Mouse (Mus musculus) CH12.LX (cell line): Measurements from ENCODE around the gene Slc48a1. TPM values are rescaled to one million over a fixed set of nuclear protein-coding genes. Genes with fewer than 3 reads are reported as not detected.

Experiments used
- DNase-seq: peaks from one replicate; pipeline ENCODE4 v3.0.0-alpha.2; 2013; ENCODE audit errors: extremely low read depth
- H3K27ac ChIP-seq: 2 replicates; pipeline ENCODE4 v1.5.1; 2012; ENCODE audit warnings: low read depth, mild to moderate bottlenecking, control low read depth, moderate library complexity; ENCODE audit not compliant: insufficient read depth
- H3K27me3 ChIP-seq: replicated peaks from 2 replicates; pipeline ENCODE3; 2012; ENCODE audit warnings: inconsistent platforms
- H3K36me3 ChIP-seq, 2 experiments: replicated peaks in 1 of 2; 2 replicates each; pipeline versions ENCODE3 to v1.6.1; 2012; ENCODE audit warnings: inconsistent platforms in 1 of 2, low read length in 1 of 2, mild to moderate bottlenecking in 1 of 2, mixed read lengths in 1 of 2, moderate library complexity in 1 of 2; ENCODE audit not compliant: control insufficient read depth in 1 of 2, insufficient read depth in 1 of 2
- H3K4me1 ChIP-seq, 2 experiments: 2 replicates each; pipeline ENCODE4 v1.6.1; 2012; ENCODE audit warnings: inconsistent platforms in 1 of 2, moderate library complexity in 1 of 2; ENCODE audit not compliant: insufficient read depth in 2 of 2, control insufficient read depth in 1 of 2
- H3K4me2 ChIP-seq: 2 replicates; pipeline ENCODE4 v1.6.1; 2012; ENCODE audit warnings: low read depth, mild to moderate bottlenecking, control low read depth; ENCODE audit not compliant: poor library complexity, insufficient read depth, severe bottlenecking
- H3K4me3 ChIP-seq, 3 experiments: fragments of 150-350 bp in 1 of 3; sonication (generic) in 1 of 3; replicated peaks in 1 of 3; 2 replicates each; pipeline versions ENCODE3 to v1.5.1; 2011 to 2012; ENCODE audit warnings: low read depth in 2 of 3, low read length in 2 of 3, mild to moderate bottlenecking in 2 of 3, moderate library complexity in 2 of 3, control low read depth in 1 of 3, improper control_type of control experiment in 1 of 3, inconsistent platforms in 1 of 3, mixed read lengths in 1 of 3; ENCODE audit not compliant: poor library complexity in 1 of 3
- H3K79me2 ChIP-seq: replicated peaks from 2 replicates; pipeline ENCODE4 v1.6.1; 2012; ENCODE audit warnings: mild to moderate bottlenecking, moderate library complexity; ENCODE audit not compliant: control insufficient read depth, poor library complexity, insufficient read depth, severe bottlenecking; ENCODE audit errors: extremely low read depth
- H3K9ac ChIP-seq: 2 replicates; pipeline ENCODE4 v1.6.1; 2012; ENCODE audit warnings: low read depth, mild to moderate bottlenecking, control low read depth, moderate library complexity; ENCODE audit not compliant: insufficient read depth
- H3K9me3 ChIP-seq: replicated peaks from 2 replicates; pipeline ENCODE3; 2012; ENCODE audit warnings: low read length, inconsistent platforms, mixed read lengths
- BHLHE40 ChIP-seq: IDR thresholded peaks from 2 replicates; pipeline ENCODE4 v1.6.1; 2011; ENCODE audit warnings: mild to moderate bottlenecking, low read depth, low read length, improper control_type of control experiment
- CHD2 ChIP-seq: IDR thresholded peaks from 2 replicates; pipeline ENCODE4 v1.6.1; 2011; ENCODE audit warnings: low read length, improper control_type of control experiment
- CTCF ChIP-seq, 2 experiments: IDR thresholded peaks in 1 of 2; conservative IDR thresholded peaks in 1 of 2; 2 replicates each; pipeline ENCODE4 v1.5.1; 2011 to 2012; ENCODE audit warnings: low read depth in 2 of 2, low read length in 2 of 2, improper control_type of control experiment in 1 of 2, inconsistent platforms in 1 of 2, mild to moderate bottlenecking in 1 of 2, moderate library complexity in 1 of 2
- E2F4 ChIP-seq: IDR thresholded peaks from 2 replicates; pipeline ENCODE4 v1.6.1; 2011; ENCODE audit warnings: low read depth, low read length, improper control_type of control experiment; ENCODE audit not compliant: insufficient replicate concordance
- ELF1 ChIP-seq: IDR thresholded peaks from 2 replicates; pipeline ENCODE4 v1.6.1; 2014; ENCODE audit warnings: low read depth, mild to moderate bottlenecking, inconsistent platforms, low read length, improper control_type of control experiment
- EP300 ChIP-seq: IDR thresholded peaks from 2 replicates; pipeline ENCODE4 v1.6.1; 2011; ENCODE audit warnings: low read length, improper control_type of control experiment
- GABPA ChIP-seq: IDR thresholded peaks from 2 replicates; pipeline ENCODE4 v1.6.1; 2012; ENCODE audit warnings: low read depth, low read length, improper control_type of control experiment, inconsistent platforms; ENCODE audit not compliant: insufficient replicate concordance
- HCFC1 ChIP-seq: IDR thresholded peaks from 2 replicates; pipeline ENCODE4 v1.6.1; 2012; ENCODE audit warnings: low read depth, mild to moderate bottlenecking, inconsistent platforms, low read length, improper control_type of control experiment
- IRF4 ChIP-seq: IDR thresholded peaks from 2 replicates; pipeline ENCODE4 v1.6.1; 2014; ENCODE audit warnings: low read depth, mild to moderate bottlenecking, inconsistent platforms, low read length, improper control_type of control experiment
- JUND ChIP-seq: conservative IDR thresholded peaks from 2 replicates; pipeline ENCODE4 v1.6.1; 2011; ENCODE audit warnings: low read depth, low read length, improper control_type of control experiment
- KAT2A ChIP-seq: IDR thresholded peaks from 2 replicates; pipeline ENCODE4 v1.6.1; 2012; ENCODE audit warnings: low read length, improper control_type of control experiment, inconsistent platforms; ENCODE audit not compliant: insufficient replicate concordance
- MAFK ChIP-seq: IDR thresholded peaks from 2 replicates; pipeline ENCODE4 v1.6.1; 2011; ENCODE audit warnings: low read length, improper control_type of control experiment; ENCODE audit not compliant: insufficient replicate concordance
- MAX ChIP-seq: IDR thresholded peaks from 2 replicates; pipeline ENCODE4 v1.6.1; 2011; ENCODE audit warnings: low read length, improper control_type of control experiment
- MEF2A ChIP-seq: IDR thresholded peaks from 2 replicates; pipeline ENCODE4 v1.6.1; 2014; ENCODE audit warnings: low read depth, mild to moderate bottlenecking, inconsistent platforms, low read length, improper control_type of control experiment, borderline replicate concordance
- MXI1 ChIP-seq: IDR thresholded peaks from 2 replicates; pipeline ENCODE4 v1.6.1; 2011; ENCODE audit warnings: mild to moderate bottlenecking, low read depth, low read length, improper control_type of control experiment
- MYC ChIP-seq: IDR thresholded peaks from 2 replicates; pipeline ENCODE4 v1.6.1; 2011; ENCODE audit warnings: low read depth, mild to moderate bottlenecking, improper control_type of control experiment, low read length
- NELFE ChIP-seq: IDR thresholded peaks from 2 replicates; pipeline ENCODE4 v1.6.1; 2011; ENCODE audit warnings: low read depth, low read length, improper control_type of control experiment
- NRF1 ChIP-seq: IDR thresholded peaks from 2 replicates; pipeline ENCODE4 v1.6.1; 2014; ENCODE audit warnings: low read depth, mild to moderate bottlenecking, inconsistent platforms, low read length, improper control_type of control experiment, moderate library complexity
- PAX5 ChIP-seq: IDR thresholded peaks from 2 replicates; pipeline ENCODE4 v1.6.1; 2012; ENCODE audit warnings: low read length, inconsistent platforms, mixed read lengths
- POLR2A ChIP-seq: IDR thresholded peaks from 2 replicates; pipeline ENCODE4 v1.6.1; 2011; ENCODE audit warnings: low read depth, mild to moderate bottlenecking, improper control_type of control experiment, low read length
- POLR2AphosphoS2 ChIP-seq: IDR thresholded peaks from 2 replicates; pipeline ENCODE4 v1.6.1; 2011; ENCODE audit warnings: low read depth, low read length, improper control_type of control experiment
- RAD21 ChIP-seq: IDR thresholded peaks from 2 replicates; pipeline ENCODE4 v1.6.1; 2011; ENCODE audit warnings: low read depth, mild to moderate bottlenecking, low read length, improper control_type of control experiment, moderate library complexity
- SIN3A ChIP-seq: IDR thresholded peaks from 2 replicates; pipeline ENCODE4 v1.6.1; 2012; ENCODE audit warnings: low read length, improper control_type of control experiment, inconsistent platforms
- SMC3 ChIP-seq: IDR thresholded peaks from 2 replicates; pipeline ENCODE4 v1.6.1; 2011; ENCODE audit warnings: low read depth, low read length, improper control_type of control experiment
- TBP ChIP-seq: conservative IDR thresholded peaks from 2 replicates; pipeline ENCODE4 v1.6.1; 2011; ENCODE audit warnings: low read depth, low read length, improper control_type of control experiment
- TCF12 ChIP-seq: IDR thresholded peaks from 2 replicates; pipeline ENCODE4 v1.6.1; 2014; ENCODE audit warnings: low read depth, mild to moderate bottlenecking, inconsistent platforms, low read length, improper control_type of control experiment
- UBTF ChIP-seq: IDR thresholded peaks from 2 replicates; pipeline ENCODE4 v1.6.1; 2012; ENCODE audit warnings: low read depth, mild to moderate bottlenecking, inconsistent platforms, low read length, improper control_type of control experiment, moderate library complexity
- USF1 ChIP-seq: IDR thresholded peaks from 2 replicates; pipeline ENCODE4 v1.6.1; 2014; ENCODE audit warnings: low read depth, mild to moderate bottlenecking, inconsistent platforms, low read length, improper control_type of control experiment
- USF2 ChIP-seq: conservative IDR thresholded peaks from 2 replicates; pipeline ENCODE4 v1.6.1; 2011; ENCODE audit warnings: low read depth, low read length, improper control_type of control experiment
- ZC3H11A ChIP-seq: IDR thresholded peaks from 2 replicates; pipeline ENCODE4 v1.6.1; 2012; ENCODE audit warnings: low read depth, mild to moderate bottlenecking, inconsistent platforms, low read length, improper control_type of control experiment
- ZMIZ1 ChIP-seq: IDR thresholded peaks from 2 replicates; pipeline ENCODE4 v1.6.1; 2012; ENCODE audit warnings: low read depth, mild to moderate bottlenecking, inconsistent platforms, low read length, improper control_type of control experiment
- ZNF384 ChIP-seq: IDR thresholded peaks from 2 replicates; pipeline ENCODE4 v1.6.1; 2012; ENCODE audit warnings: low read depth, low read length, improper control_type of control experiment, inconsistent platforms
- dilution Hi-C: fragments of 300-500 bp; cut with MboI; formaldehyde crosslinking; loops from 2 replicates; pipeline ENCODE4 v1.14.3; 2020; ENCODE audit warnings: low sequenced_read_pairs; ENCODE audit not compliant: extremely low pct_unique_long_range_greater_than_20kb, extremely low pct_ligation_motif_present
- in situ Hi-C: fragments of 300-500 bp; cut with MboI; formaldehyde crosslinking; loops from 3 replicates; pipeline ENCODE4 v1.14.3; 2019; ENCODE audit warnings: low sequenced_read_pairs, low pct_ligation_motif_present, low pct_unique_long_range_greater_than_20kb, mixed read lengths
- polyA plus RNA-seq: library from polyadenylated mRNA; unstranded; fragments of >175 nt; gene quantifications from 2 replicates; pipeline ENCODE4 v1.2.1, GENCODE M21; 2012; ENCODE audit warnings: low read depth; ENCODE audit not compliant: insufficient read length
- total RNA-seq, 2 experiments: library from RNA; depleted of rRNA; stranded (reverse); fragments of 300-350 nt in 1 of 2; fragments of >200 nt in 1 of 2; gene quantifications; 2 replicates each; pipeline ENCODE4 v1.2.3; 2012 to 2014

Slc48a1 gene
- total and polyA plus RNA-seq, 3 experiments = 23.2 to 56.0 (median 39.4) TPM

- peaks cover 0 to 17% of the 10 kb centered on the region in 2 experiments for H3K36me3 ChIP-seq
- TF ChIP-seq NRF1 = no peak
- no peak for TF ChIP-seq PAX5
- no peak for TF ChIP-seq E2F4
- no peak for TF ChIP-seq SMC3
- no peak for TF ChIP-seq CHD2
- TF ChIP-seq ZMIZ1 = no peak
- TF ChIP-seq IRF4 = no peak
- TF ChIP-seq TBP = no peak
- DNase-seq = peak; percentile 15
- H3K4me3 ChIP-seq = peak overlapping the region in 1 of 3 experiments; percentile 17
- no peak overlapping the region for H3K4me2 ChIP-seq
- peak overlapping the region; percentile 99 for H3K27ac ChIP-seq
- H3K9me3 ChIP-seq = peaks cover under 1% of the 10 kb centered on the region
- dilution Hi-C loops = no loop called here
- in situ Hi-C loops = no loop called here
- H3K79me2 ChIP-seq = peaks cover 6% of the 10 kb centered on the region
- no peak overlapping the region for H3K9ac ChIP-seq
- H3K4me1 ChIP-seq = peaks cover 45 to 64% of the 10 kb centered on the region in 2 experiments
- no peaks in the 10 kb centered on the region for H3K27me3 ChIP-seq
Measured at GRCm38 (mm10) chr15:97743210-97743609, 35.1 kb upstream of the Slc48a1 start.

GRCm38 (mm10) chr15:97743961-97744525, 34.3 kb upstream of the Slc48a1 start:
- peak overlapping the region; percentile 18; the same call in 1 of the 2 replicates for H3K4me2 ChIP-seq
- dilution Hi-C loops (no loop called here), in situ Hi-C loops (no loop called here)
- peak overlapping the region in 1 of 3 experiments; percentile 35 for H3K4me3 ChIP-seq
- no peaks in the 10 kb centered on the region for H3K9me3 ChIP-seq
- peaks cover 0 to 20% of the 10 kb centered on the region in 2 experiments for H3K36me3 ChIP-seq
- peaks cover under 1% of the 10 kb centered on the region; the same call in 1 of the 2 replicates for H3K79me2 ChIP-seq
- peaks cover 45 to 61% of the 10 kb centered on the region in 2 experiments for H3K4me1 ChIP-seq
- peak; percentile 78 for DNase-seq
- H3K27ac ChIP-seq = peak overlapping the region; percentile 99
- peak overlapping the region; percentile 18; the same call in 1 of the 2 replicates for H3K9ac ChIP-seq
- H3K27me3 ChIP-seq = no peaks in the 10 kb centered on the region
- TF ChIP-seq SIN3A (no peak), MAFK (no peak), MYC (no peak), ZNF384 (no peak), CTCF (conservative IDR thresholded peaks at IDR 0.05 in 1 of 2, IDR thresholded peaks at IDR 0.05 in 1 of 2; ENCODE audit: low read depth in 2 of 2, low read length in 2 of 2) (no peak), MEF2A (no peak; the same call in 1 of the 2 replicates), TBP (no peak), USF1 (no peak), ZC3H11A (no peak), MAX (no peak), HCFC1 (no peak), JUND (no peak), USF2 (no peak), CHD2 (peak; percentile 44; the same call in 1 of the 2 replicates), NRF1 (no peak), KAT2A (no peak), GABPA (no peak), POLR2A (no peak), ELF1 (no peak), MXI1 (0 out of 2 replicates have a peak, but pooled peaks have one; percentile 35), SMC3 (no peak), POLR2AphosphoS2 (no peak), NELFE (no peak; the same call in 1 of the 2 replicates), PAX5 (no peak), IRF4 (no peak; the same call in 1 of the 2 replicates), TCF12 (peak; percentile 50; the same call in 1 of the 2 replicates), RAD21 (no peak), BHLHE40 (no peak), UBTF (0 out of 2 replicates have a peak, but pooled peaks have one; percentile 18), EP300 (no peak)
